Mouse (Mus musculus): ENCODE results near the gene Stx1b. TPM values are rescaled to one million over a fixed set of nuclear protein-coding genes. Genes with fewer than 3 reads are reported as not detected.

The Stx1b gene
- not detected for total RNA-seq (2023)

DNA sequence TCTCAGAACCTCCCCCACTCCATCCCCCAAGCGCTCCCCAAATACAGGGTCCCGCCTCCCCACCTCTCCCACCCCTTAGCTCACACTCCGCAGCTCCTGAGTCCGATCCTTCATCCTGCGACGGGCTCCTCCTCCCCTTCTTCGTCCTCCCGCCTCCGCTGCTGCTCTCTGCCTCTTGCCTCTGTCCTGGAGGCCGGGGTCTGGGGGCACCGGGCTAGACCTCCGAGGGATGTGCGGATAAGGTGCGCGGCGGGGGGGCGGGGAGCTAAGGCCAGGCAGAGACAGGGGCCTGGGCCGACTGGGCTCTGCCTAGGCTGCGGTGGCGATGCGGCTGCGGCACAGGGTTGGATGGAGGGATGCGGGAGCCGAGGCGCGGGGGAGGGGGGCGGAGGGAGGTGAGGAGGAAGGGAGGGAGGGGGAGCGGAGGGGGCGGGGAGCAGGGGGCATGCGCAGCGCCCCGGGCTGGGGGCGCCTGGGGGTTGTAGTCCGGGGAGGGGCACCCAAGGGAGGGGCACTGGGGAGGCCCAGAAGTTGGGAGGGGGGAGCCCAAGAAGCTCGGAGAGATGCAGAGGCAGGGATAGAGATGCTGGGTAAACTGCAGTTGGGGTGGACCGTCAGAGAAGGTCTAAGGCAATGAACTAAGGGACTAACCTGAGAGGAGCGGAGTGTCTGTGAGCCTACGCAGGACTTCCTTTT is at the start of gene Stx1b, which contains the start of gene Stx4a:
Stx1b (minus strand) TSS at position 374 of the 696 bp plus-strand sequence.
Stx4a (plus strand) TSS at position 119 of the 696 bp plus-strand sequence.

DNA sequence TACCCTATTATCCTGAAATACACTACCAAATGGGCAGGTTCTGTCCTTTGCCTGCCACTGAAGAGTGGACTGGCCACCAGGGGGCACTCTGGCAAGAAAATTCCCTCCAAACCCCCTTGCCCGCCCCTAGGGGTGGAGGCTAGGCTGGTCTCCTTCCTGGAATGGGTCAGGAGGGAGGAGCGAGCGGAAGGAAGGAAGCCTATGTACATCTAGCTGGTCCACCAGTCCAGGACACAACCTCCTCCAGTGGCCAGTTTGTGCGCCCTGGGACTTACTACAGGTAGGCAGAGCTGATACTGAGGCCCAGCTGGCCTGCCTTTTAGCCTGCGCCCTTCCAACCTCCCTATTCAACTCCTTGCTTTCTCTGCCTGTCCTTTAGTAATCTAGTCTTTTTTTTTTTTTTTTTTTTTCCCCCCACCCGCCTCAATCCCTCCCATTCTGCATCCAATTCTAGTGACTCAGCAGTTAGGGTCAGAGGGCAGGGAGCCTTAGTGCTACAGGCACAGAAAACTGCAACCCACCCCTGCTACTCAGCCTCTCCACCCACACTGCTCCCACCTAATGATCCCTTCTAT is 23.8 kb downstream of the Stx1b start, which contains the start of gene Hsd3b7:
Hsd3b7 (plus strand) TSS at position 170 of the 575 bp plus-strand sequence.

GRCm38 (mm10) chr7:127785308-127785707 is 39.0 kb downstream of the Stx1b start, which contains the start of gene Gm49388:
TSS of gene Gm49388 (plus strand) at chr7:127785608.

DNA sequence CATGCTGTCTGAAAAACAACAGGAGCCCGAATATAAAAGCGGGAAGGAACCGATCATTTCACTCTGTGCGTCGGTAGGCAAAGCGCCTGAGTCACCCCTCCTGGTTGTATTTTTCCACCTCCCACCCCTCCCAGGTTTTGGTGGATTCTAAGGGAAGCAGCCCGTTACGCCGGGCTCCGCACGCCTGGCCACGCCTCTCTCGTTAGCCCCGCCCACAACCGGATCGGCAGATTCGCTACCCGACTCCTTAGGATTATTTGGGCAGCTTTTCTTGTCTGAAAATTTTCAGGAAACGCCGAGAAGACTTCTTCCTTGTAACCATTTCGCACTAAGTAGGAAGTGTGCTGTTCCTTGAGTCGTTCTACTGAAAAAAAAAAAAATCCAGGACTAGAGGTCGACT is 47.9 kb downstream of the Stx1b start, which contains the start of gene Setd1a:
Setd1a (plus strand) TSS at position 245 of the 400 bp plus-strand sequence.

DNA sequence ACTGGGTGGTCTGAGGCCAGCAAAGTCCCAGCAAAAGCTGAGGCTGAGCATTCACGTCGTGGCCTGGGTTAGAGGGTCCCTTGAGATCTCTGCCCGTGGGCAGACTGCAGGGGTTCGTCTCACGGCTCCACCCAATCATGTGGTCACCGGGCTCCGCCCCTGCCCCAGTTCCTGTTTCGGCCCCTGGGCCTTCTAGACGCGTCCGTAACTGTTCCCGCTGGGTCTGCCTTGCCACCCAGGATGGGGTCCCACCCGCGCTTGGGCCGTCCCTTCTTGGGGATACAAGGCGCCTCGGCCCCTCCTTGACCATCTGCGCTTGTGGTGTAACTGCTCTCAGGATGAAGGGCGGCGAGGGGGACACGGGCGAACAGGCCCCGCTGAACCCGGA is 54.7 kb downstream of the Stx1b start, which contains the start of gene Orai3:
Orai3 (plus strand) TSS at position 165 of the 388 bp plus-strand sequence.

Other genes with a start within 250 kb of the Stx1b start
- gene Ccdc189, start 236.0 kb downstream of the Stx1b start, total RNA-seq (2023), result not detected
- gene Rnf40, start 235.8 kb downstream of the Stx1b start, total RNA-seq (2023), result 117 TPM
- gene Zfp629, start 208.8 kb downstream of the Stx1b start, total RNA-seq (2023), result 1.9 TPM
- 25.3 TPM for gene Bcl7c, start 115.6 kb downstream of the Stx1b start, total RNA-seq (2023)
- gene Ctf1, start 111.8 kb downstream of the Stx1b start, total RNA-seq (2023), result not detected
- not detected for gene Ctf2, start 92.4 kb downstream of the Stx1b start, total RNA-seq (2023)
- 4.6 TPM for gene Fbxl19, start 80.0 kb downstream of the Stx1b start, total RNA-seq (2023)
- 13.8 TPM for gene Orai3, start 54.7 kb downstream of the Stx1b start, total RNA-seq (2023)
- gene Setd1a, start 47.9 kb downstream of the Stx1b start, total RNA-seq (2023), result 73.7 TPM
- not detected for gene Gm49388, start 38.9 kb downstream of the Stx1b start, total RNA-seq (2023)
- gene Hsd3b7, start 23.9 kb downstream of the Stx1b start, total RNA-seq (2023), result 3.0 TPM
- gene Stx4a, start 255 bp downstream of the Stx1b start, total RNA-seq (2023), result 110 TPM
- gene Zfp646, start 51.7 kb upstream of the Stx1b start, total RNA-seq (2023), result 87.3 TPM
- gene Zfp668, start 52.3 kb upstream of the Stx1b start, total RNA-seq (2023), result 23.2 TPM
- 0.24 TPM for gene Prss53, start 66.4 kb upstream of the Stx1b start, total RNA-seq (2023)
- gene Gm21974, start 70.9 kb upstream of the Stx1b start, total RNA-seq (2023), result not detected
- gene Vkorc1, start 71.1 kb upstream of the Stx1b start, total RNA-seq (2023), result 13.8 TPM
- gene Bckdk, start 79.5 kb upstream of the Stx1b start, total RNA-seq (2023), result 22.0 TPM
- gene Kat8, start 88.0 kb upstream of the Stx1b start, total RNA-seq (2023), result 41.4 TPM
- not detected for gene Prss8, start 105.6 kb upstream of the Stx1b start, total RNA-seq (2023)
- 1.0 TPM for gene Prss36, start 122.2 kb upstream of the Stx1b start, total RNA-seq (2023)
- gene Fus, start 142.9 kb upstream of the Stx1b start, total RNA-seq (2023), result 801 TPM
- gene Pycard, start 169.3 kb upstream of the Stx1b start, total RNA-seq (2023), result 44.5 TPM
- gene Trim72, start 179.4 kb upstream of the Stx1b start, total RNA-seq (2023), result 1.2 TPM
- 3.2 TPM for gene Itgam, start 238.1 kb upstream of the Stx1b start, total RNA-seq (2023)
- not detected for gene Gm49368, start 238.1 kb upstream of the Stx1b start, total RNA-seq (2023)